Mouse (Mus musculus) limb, embryonic 12.5 days (tissue): ENCODE results near the gene Cdkn1c. TPM values are rescaled to one million over a fixed set of nuclear protein-coding genes. Genes with fewer than 3 reads are reported as not detected.

Source experiments
- ATAC-seq: fragments of 200-750 bp; cut with Nextera tagmentation; 2 replicates; pipeline ENCODE4 v1.8.0; 2017; ENCODE audit warnings: low read depth, moderate TSS enrichment; ENCODE audit not compliant: insufficient number of reproducible peaks, insufficient read depth, low FRiP score, low TSS enrichment
- H3K27ac ChIP-seq: fragments of 300-500 bp; sonication (generic); 2 replicates; pipeline ENCODE4 v1.5.1; 2016; ENCODE audit warnings: mild to moderate bottlenecking, moderate library complexity
- H3K27me3 ChIP-seq: fragments of 300-500 bp; sonication (generic); 2 replicates; pipeline ENCODE4 v1.6.1; 2016; ENCODE audit warnings: mild to moderate bottlenecking, moderate library complexity
- H3K36me3 ChIP-seq: fragments of 300-500 bp; sonication (generic); 2 replicates; pipeline ENCODE4 v1.6.1; 2016; ENCODE audit warnings: mild to moderate bottlenecking, moderate library complexity
- H3K4me1 ChIP-seq: fragments of 300-500 bp; sonication (generic); replicated peaks from 2 replicates; pipeline ENCODE4 v1.6.1; 2016
- H3K4me2 ChIP-seq: fragments of 300-500 bp; sonication (generic); 2 replicates; pipeline ENCODE4 v1.6.1; 2016; ENCODE audit warnings: mild to moderate bottlenecking, moderate library complexity
- H3K4me3 ChIP-seq: fragments of 300-500 bp; sonication (generic); replicated peaks from 2 replicates; pipeline ENCODE4 v1.5.1; 2016; ENCODE audit warnings: mild to moderate bottlenecking
- H3K9ac ChIP-seq: fragments of 300-500 bp; sonication (generic); replicated peaks from 2 replicates; pipeline ENCODE4 v1.6.1; 2016; ENCODE audit warnings: mild to moderate bottlenecking, moderate library complexity
- H3K9me3 ChIP-seq: fragments of 300-500 bp; sonication (generic); 2 replicates; pipeline ENCODE4 v1.6.1; 2016; ENCODE audit warnings: mild to moderate bottlenecking, moderate library complexity
- WGBS: fragments of 180-500 bp; shearing (Covaris S2); methylation state at CpG from one replicate; pipeline ENCODE4 v1.1.7; 2016; 5-methylcytosine and 5-hydroxymethylcytosine counted together
- polyA plus RNA-seq: library from polyadenylated mRNA; unstranded; fragments of >200 nt; fragmentation: Nextera tagmentation; extraction: Ambion mirVana; gene quantifications from 2 replicates; pipeline ENCODE4 v1.2.1, GENCODE M21; 2016

Gene Cdkn1c
- polyA plus RNA-seq, 1 experiment from 2014 or later = 1,371 TPM

GRCm38 (mm10) chr7:143473347-143474101 lies 12.7 kb upstream of the Cdkn1c start, which contains the start of gene Slc22a18:
TSS of gene Slc22a18 (plus strand) at chr7:143473736.
- Histone ChIP-seq H3K27me3 (no peaks in the 10 kb centered on the region; the same call in 1 of the 2 replicates), H3K36me3 (no peaks in the 10 kb centered on the region), H3K4me2 (0 out of 2 replicates have a peak within 1 kb of the TSS, but pooled peaks have one; percentile 2), H3K9ac (no peak within 1 kb of the TSS), H3K4me1 (0 out of 2 replicates have a peak, but pooled peaks cover 4% of the 10 kb centered on the region), H3K4me3 (no peak within 1 kb of the TSS), H3K9me3 (no peaks in the 10 kb centered on the region), H3K27ac (no peak within 1 kb of the TSS)
- WGBS = 34% methylated on average over 4 of the region's 4 CpGs
- no peak for ATAC-seq

- Histone ChIP-seq H3K9me3 (no peaks in the 10 kb centered on the region), H3K27ac (no peak overlapping the region), H3K27me3 (peaks cover 1% of the 10 kb centered on the region; the same call in 1 of the 2 replicates), H3K4me2 (no peak overlapping the region), H3K9ac (no peak overlapping the region), H3K4me3 (no peak overlapping the region), H3K4me1 (peaks cover 36% of the 10 kb centered on the region), H3K36me3 (no peaks in the 10 kb centered on the region)
- 18% methylated on average over 8 of the region's 8 CpGs for WGBS
- ATAC-seq = no peak
Measured at GRCm38 (mm10) chr7:143469946-143470345, 9.1 kb upstream of the Cdkn1c start.

- no peak overlapping the region for H3K9ac ChIP-seq
- no peak overlapping the region for H3K4me3 ChIP-seq
- ATAC-seq = no peak
- 9% methylated on average over 6 of the region's 6 CpGs for WGBS
- peaks cover 56% of the 10 kb centered on the region for H3K4me1 ChIP-seq
- H3K27me3 ChIP-seq = peaks cover 8% of the 10 kb centered on the region
- no peaks in the 10 kb centered on the region for H3K9me3 ChIP-seq
- H3K36me3 ChIP-seq = no peaks in the 10 kb centered on the region
- H3K4me2 ChIP-seq = 0 out of 2 replicates have a peak overlapping the region, but pooled peaks have one; percentile 18
- no peak overlapping the region for H3K27ac ChIP-seq
Measured at GRCm38 (mm10) chr7:143467714-143468113, 6.9 kb upstream of the Cdkn1c start.

GRCm38 (mm10) chr7:143466099-143466677 lies 5.3 kb upstream of the Cdkn1c start:
- Histone ChIP-seq H3K4me2 (no peak overlapping the region), H3K4me1 (peaks cover 60% of the 10 kb centered on the region), H3K9ac (0 out of 2 replicates have a peak overlapping the region, but pooled peaks have one; percentile 24), H3K4me3 (no peak overlapping the region), H3K27ac (peak overlapping the region; percentile 91; the same call in 1 of the 2 replicates), H3K27me3 (peaks cover 8% of the 10 kb centered on the region), H3K36me3 (no peaks in the 10 kb centered on the region), H3K9me3 (peaks cover 6% of the 10 kb centered on the region)
- WGBS = 35% methylated on average over 14 of the region's 14 CpGs
- 0 out of 2 replicates have a peak, but pooled peaks have one; percentile 23 for ATAC-seq

GRCm38 (mm10) chr7:143464811-143465560 lies 4.1 kb upstream of the Cdkn1c start:
- peaks cover 60% of the 10 kb centered on the region for H3K4me1 ChIP-seq
- peak; percentile 45 for ATAC-seq
- H3K4me3 ChIP-seq = peak overlapping the region; percentile 30
- H3K9ac ChIP-seq = peak overlapping the region; percentile 52; the same call in 1 of the 2 replicates
- 17% methylated on average over 56 of the region's 56 CpGs for WGBS
- peak overlapping the region; percentile 53 for H3K4me2 ChIP-seq
- H3K36me3 ChIP-seq = no peaks in the 10 kb centered on the region
- peaks cover 18% of the 10 kb centered on the region for H3K9me3 ChIP-seq
- peak overlapping the region; percentile 91 for H3K27ac ChIP-seq
- H3K27me3 ChIP-seq = peaks cover 8% of the 10 kb centered on the region

GRCm38 (mm10) chr7:143463865-143464415 lies 3.1 kb upstream of the Cdkn1c start:
- no peak for ATAC-seq
- Histone ChIP-seq H3K27me3 (peaks cover 14% of the 10 kb centered on the region), H3K4me2 (peak overlapping the region; percentile 53), H3K4me3 (no peak overlapping the region), H3K36me3 (peaks cover 9% of the 10 kb centered on the region; the same call in 1 of the 2 replicates), H3K9me3 (peaks cover 29% of the 10 kb centered on the region), H3K4me1 (peaks cover 56% of the 10 kb centered on the region), H3K27ac (peak overlapping the region; percentile 91), H3K9ac (no peak overlapping the region)
- WGBS = 32% methylated on average over 11 of the region's 11 CpGs

GRCm38 (mm10) chr7:143462516-143462915 lies 1.7 kb upstream of the Cdkn1c start:
- peaks cover 49% of the 10 kb centered on the region for H3K4me1 ChIP-seq
- no peak overlapping the region for H3K9ac ChIP-seq
- H3K4me3 ChIP-seq = no peak overlapping the region
- H3K27me3 ChIP-seq = peaks cover 17% of the 10 kb centered on the region
- peaks cover 31% of the 10 kb centered on the region for H3K9me3 ChIP-seq
- H3K4me2 ChIP-seq = no peak overlapping the region
- peaks cover 17% of the 10 kb centered on the region; the same call in 1 of the 2 replicates for H3K36me3 ChIP-seq
- peak overlapping the region; percentile 90 for H3K27ac ChIP-seq
- WGBS = 77% methylated on average over 5 of the region's 5 CpGs
- no peak for ATAC-seq

- H3K4me1 ChIP-seq = peaks cover 43% of the 10 kb centered on the region
- peaks cover 31% of the 10 kb centered on the region for H3K9me3 ChIP-seq
- H3K4me3 ChIP-seq = peak overlapping the region; percentile 72; the same call in 1 of the 2 replicates
- peak overlapping the region; percentile 90 for H3K27ac ChIP-seq
- ATAC-seq = no peak
- 42% methylated on average over 11 of the region's 11 CpGs for whole genome bisulfite sequencing
- H3K9ac ChIP-seq = no peak overlapping the region
- peaks cover 17% of the 10 kb centered on the region; the same call in 1 of the 2 replicates for H3K36me3 ChIP-seq
- peak overlapping the region; percentile 51 for H3K4me2 ChIP-seq
- H3K27me3 ChIP-seq = peaks cover 17% of the 10 kb centered on the region
Measured at GRCm38 (mm10) chr7:143461920-143462319, 1.1 kb upstream of the Cdkn1c start.

GRCm38 (mm10) chr7:143461294-143461870 lies 532 bp upstream of the Cdkn1c start:
- ATAC-seq = peak; percentile 45
- H3K4me2 ChIP-seq = peak overlapping the region; percentile 51
- H3K9ac ChIP-seq = peak overlapping the region; percentile 40; the same call in 1 of the 2 replicates
- H3K36me3 ChIP-seq = peaks cover 17% of the 10 kb centered on the region; the same call in 1 of the 2 replicates
- peaks cover 31% of the 10 kb centered on the region for H3K9me3 ChIP-seq
- peak overlapping the region; percentile 72 for H3K4me3 ChIP-seq
- peaks cover 17% of the 10 kb centered on the region for H3K27me3 ChIP-seq
- WGBS = 45% methylated on average over 22 of the region's 32 CpGs
- peaks cover 39% of the 10 kb centered on the region for H3K4me1 ChIP-seq
- H3K27ac ChIP-seq = peak overlapping the region; percentile 90

- H3K36me3 ChIP-seq = peaks cover 17% of the 10 kb centered on the region; the same call in 1 of the 2 replicates
- peaks cover 28% of the 10 kb centered on the region for H3K4me1 ChIP-seq
- ATAC-seq = no peak
- H3K9me3 ChIP-seq = peaks cover 31% of the 10 kb centered on the region
- 38% methylated on average over 58 of the region's 60 CpGs for WGBS
- H3K4me2 ChIP-seq = peak overlapping the region; percentile 62
- peak overlapping the region; percentile 90 for H3K9ac ChIP-seq
- H3K4me3 ChIP-seq = peak overlapping the region; percentile 72
- peaks cover 17% of the 10 kb centered on the region for H3K27me3 ChIP-seq
- peak overlapping the region; percentile 92 for H3K27ac ChIP-seq
Measured at GRCm38 (mm10) chr7:143460217-143460834, 524 bp downstream of the Cdkn1c start.
